Mouse (Mus musculus) lung, postnatal 14 days (tissue): ENCODE measurements around the gene Lrrc8c.

Source experiments
- DNase-seq: peaks from one replicate; pipeline ENCODE4 v3.0.0; 2021

The Lrrc8c gene

DNA sequence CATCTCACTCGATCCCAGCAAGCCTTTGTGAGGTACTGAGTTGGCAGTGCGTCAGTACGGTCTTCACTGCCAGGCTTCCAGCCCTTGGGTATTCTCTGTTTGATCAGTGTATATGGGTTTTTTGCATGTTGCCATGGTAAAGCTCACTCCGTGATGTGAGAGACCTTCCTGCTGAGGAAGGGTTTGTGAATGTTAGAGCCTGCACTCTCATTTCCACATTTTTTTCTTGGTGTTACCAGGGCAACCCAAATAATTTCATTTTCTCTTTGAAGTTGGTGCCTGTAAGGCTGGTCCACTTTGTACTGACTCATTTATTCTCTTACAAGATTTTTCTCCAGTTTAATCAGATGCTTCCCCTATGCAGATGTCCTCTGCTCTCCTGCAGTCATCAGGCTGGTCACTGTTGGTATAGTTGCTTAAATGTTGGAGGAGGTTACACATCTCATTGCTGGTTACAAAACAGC lies 38.6 kb downstream of the Lrrc8c start:
- DNase-seq, result no peak

- DNase-seq, result no peak
These were observed 39.3 kb downstream of the Lrrc8c start for GRCm38 (mm10) chr5:105558517-105558916.

- DNase-seq, result no peak
These were observed 42.7 kb downstream of the Lrrc8c start for GRCm38 (mm10) chr5:105561926-105562325.

DNA sequence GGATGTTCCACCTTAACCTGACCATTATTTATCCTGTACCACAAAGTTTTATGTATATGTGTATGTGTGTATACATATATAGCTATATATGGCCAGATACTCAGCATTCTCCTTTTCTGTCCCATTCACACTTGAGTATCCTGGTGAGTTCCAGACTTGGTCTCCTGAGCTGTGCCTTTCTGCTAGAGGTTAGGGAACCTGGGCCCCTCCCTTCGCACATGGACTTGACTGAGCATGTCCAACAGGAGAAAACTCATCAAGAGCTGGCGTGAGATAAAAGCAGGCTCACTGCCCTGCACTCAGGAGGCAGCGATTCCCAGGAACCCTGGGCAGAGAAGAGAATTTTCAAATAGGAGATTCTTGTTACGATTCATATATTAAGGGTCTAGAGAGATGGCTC lies 45.6 kb downstream of the Lrrc8c start:
- no peak for DNase-seq

DNA sequence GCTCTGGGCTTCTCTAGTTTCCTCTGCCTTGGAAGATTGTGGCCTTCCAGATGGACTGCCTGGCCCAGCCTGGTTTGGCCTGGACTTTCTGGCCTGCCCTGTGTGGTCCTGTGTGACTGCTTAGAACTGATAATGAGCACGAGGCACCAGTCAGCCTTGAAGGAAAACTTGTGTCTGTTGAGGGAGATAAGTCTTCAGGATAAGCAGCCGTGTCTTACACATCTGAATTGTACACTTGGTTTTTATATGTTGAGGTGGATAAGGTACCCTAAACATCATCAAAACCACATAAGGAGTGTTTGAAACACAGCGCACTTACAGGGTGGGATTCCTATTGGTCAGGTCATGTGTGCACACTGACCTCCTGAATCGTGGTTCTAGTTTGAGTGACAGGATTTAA lies 46.6 kb downstream of the Lrrc8c start:
- DNase-seq, result no peak

DNA sequence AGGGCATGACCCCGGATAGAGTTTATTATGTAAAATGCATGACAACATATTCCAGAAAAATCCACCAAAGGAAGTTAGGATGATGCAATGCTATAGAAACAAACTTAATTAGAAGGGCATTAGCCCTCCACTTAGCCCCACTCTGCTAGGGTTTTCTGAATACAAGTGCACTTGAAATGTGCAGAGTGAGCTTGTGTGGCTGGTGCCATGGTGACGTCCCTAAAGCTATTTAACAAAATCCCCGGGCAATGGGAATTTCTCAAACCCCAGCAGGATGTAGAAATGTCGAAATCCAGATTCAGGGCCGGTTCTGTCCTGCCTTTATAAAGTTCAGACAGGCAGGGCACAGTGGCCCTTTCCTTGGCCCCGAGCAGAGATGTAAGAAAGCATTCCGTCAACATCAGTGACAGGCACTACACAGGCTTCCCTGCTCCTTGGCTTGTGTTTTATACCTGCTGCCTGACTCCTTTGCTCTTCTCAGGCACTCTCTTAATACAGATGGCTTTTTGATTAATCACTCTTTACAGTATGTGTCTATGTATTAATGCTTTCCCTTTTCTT lies 47.7 kb downstream of the Lrrc8c start:
- peak; percentile 23 for DNase-seq

DNA sequence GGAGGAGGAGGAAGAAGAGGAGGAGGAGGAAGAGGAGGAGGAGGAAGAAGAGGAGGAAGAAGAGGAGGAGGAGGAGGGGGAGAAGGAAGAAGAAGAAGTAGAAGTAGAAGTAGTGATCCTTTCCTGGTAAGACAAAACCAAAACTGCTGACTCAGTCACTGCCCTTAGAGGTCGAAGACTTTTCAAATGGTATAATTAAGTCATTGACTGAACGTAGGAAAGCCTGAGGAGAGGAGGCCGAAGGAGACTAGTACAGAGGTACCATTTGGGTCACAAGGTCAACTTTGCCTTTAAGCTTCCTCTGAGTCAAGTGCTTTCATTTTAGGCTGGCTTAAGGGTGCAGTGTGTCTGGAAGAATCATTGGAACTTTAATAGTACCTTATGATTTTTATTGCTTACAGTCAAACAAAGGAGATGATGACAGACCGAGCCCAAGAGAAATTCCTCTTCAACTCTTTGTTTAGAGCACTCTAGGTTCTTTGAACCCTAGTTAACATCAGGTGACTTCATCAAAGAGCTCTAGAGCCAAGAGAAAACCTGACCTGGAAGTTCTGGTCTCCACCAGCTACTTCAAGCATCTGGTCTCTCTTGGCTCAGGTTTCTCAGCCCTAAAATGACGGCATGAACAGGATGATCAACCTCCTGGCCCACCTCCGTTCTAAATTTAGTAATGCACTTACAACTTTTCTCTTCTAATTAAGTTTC lies 49.0 kb downstream of the Lrrc8c start:
- no peak for DNase-seq

GRCm38 (mm10) chr5:105569168-105569567 lies 50.0 kb downstream of the Lrrc8c start:
- DNase-seq, result no peak

DNA sequence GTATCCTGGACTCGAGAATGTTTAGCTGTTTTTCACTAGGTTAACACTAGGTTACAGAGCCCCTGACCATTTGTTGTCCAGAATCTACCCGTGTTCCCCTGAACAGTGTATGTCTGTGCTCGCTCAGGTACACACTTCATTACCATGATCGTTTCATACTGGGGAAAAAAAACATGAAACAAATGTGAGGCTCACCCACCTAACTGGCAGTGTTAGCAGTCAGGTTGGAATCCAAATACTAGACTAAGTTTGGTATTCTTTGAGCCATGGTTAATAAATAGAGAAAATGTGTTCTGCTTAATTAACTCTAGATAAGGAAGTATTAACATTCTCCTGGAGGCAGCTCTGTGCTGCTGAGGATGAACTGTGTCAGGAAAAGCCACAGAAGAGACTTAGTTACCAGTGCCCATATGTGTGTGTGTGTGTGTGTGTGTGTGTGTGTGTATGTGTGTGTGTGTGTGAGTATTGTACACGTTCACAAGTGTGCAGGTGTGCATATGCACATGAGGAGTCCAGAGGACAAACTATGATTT lies 53.0 kb downstream of the Lrrc8c start:
- no peak for DNase-seq

- no peak for DNase-seq
These were observed 53.7 kb downstream of the Lrrc8c start for GRCm38 (mm10) chr5:105572876-105573275.

- no peak for DNase-seq
These were observed 55.6 kb downstream of the Lrrc8c start for GRCm38 (mm10) chr5:105574835-105575234.

GRCm38 (mm10) chr5:105575839-105576238 lies 56.7 kb downstream of the Lrrc8c start:
- no peak for DNase-seq

DNA sequence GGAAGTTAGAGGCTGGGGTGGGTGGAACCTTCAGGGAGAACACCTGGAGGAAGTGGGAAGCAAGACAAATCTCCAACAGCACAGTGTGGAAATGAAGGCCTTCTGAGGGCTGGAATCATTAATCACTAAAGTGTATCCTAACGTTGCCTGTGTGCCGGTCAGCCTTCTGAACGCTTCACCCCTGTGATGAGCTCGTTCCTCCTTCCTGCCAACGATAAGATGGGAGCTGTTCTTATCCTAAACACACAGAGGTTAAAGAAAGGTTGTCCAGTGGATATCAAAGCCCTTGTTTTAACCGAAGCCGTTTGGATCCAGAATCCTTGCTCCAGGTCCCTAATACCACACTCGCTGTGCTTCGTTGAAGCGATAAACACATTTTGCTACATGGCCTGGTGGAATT lies 61.7 kb downstream of the Lrrc8c start:
- DNase-seq, result no peak

DNA sequence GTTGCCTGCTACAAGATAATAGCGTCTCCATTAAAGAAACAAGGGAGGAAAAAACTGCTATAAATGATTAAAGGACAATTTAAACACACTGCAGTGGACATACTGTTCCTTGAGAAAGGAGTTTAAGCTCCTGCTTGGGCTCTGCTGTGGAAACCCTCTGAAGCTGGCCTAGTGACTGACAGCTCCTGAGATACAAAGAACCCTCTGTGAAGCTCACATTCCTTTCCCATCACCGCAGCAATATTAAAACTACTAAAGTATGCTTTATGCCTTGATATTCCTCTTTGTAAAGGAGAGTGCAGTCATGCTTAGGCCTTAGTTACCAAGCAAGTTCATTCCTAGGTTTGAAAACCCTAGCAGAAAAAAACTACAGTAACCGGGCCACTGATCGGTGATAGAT lies 66.7 kb downstream of the Lrrc8c start:
- no peak for DNase-seq

GRCm38 (mm10) chr5:105586655-105587054 lies 67.5 kb downstream of the Lrrc8c start:
- peak; percentile 37 for DNase-seq

- no peak for DNase-seq
These were observed 68.3 kb downstream of the Lrrc8c start for GRCm38 (mm10) chr5:105587471-105587870.

DNA sequence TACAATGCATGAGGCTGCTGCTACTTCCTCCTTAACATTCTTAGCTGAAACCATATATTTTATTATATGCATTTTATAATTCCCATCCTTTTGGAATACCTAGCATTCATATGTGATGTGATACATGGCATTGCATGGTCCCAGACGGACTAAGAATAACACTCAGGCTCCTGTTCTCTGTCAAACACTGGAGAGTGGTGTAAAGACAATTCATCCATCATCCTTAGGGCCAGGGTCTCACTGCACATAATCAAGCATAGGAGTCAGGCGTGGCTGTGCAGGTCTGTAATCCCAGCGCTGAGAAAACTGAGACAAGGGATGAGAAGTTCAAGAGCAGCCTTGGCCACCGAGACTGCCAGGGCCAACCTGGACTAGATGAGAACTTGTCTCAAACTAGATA lies 69.5 kb downstream of the Lrrc8c start:
- DNase-seq, result no peak

- no peak for DNase-seq
These were observed 69.9 kb downstream of the Lrrc8c start for GRCm38 (mm10) chr5:105589119-105589518.

DNA sequence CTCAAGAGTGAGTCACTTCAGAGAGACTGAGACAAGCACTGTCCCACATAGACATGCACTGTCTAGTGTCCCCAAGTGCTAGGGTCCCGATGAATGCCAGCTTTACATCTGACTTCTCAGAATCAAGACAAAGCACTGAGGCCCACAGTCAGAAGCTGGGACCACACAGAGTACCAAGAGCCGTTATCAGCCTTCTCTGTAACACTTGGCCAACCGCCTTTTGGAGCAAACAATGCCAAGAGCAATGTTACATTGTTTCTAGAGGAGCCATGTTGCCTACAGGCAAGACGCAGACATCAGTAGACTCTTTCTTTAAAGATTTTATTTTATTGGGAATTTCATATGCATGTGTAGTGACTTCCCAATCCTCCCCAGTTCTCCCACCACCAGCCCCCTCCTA lies 73.2 kb downstream of the Lrrc8c start:
- no peak for DNase-seq

DNA sequence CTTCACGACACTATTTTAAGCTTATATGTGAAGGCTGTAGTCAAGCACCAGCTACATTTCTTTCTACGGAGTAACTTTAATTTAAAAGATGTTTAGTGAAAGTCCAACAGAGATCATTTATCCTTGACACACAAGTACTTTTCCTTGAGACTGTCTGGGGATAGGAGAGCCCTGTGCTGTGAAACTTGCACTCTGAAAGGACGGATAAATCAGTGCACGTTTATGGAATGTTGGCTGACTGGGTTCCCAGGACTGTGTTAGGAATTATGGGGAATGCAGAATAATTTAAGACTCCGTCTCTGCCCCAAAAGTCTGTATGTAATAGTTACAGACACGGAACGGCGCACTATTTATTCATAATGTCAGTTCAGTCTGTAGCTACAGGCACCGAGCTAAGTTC lies 74.4 kb downstream of the Lrrc8c start:
- DNase-seq, result no peak

GRCm38 (mm10) chr5:105598866-105599265 lies 79.7 kb downstream of the Lrrc8c start:
- peak; percentile 39 for DNase-seq

GRCm38 (mm10) chr5:105599315-105599714 lies 80.1 kb downstream of the Lrrc8c start:
- DNase-seq, result no peak

- no peak for DNase-seq
These were observed 81.8 kb downstream of the Lrrc8c start for GRCm38 (mm10) chr5:105600998-105601397.

GRCm38 (mm10) chr5:105602585-105602984 lies 83.4 kb downstream of the Lrrc8c start:
- DNase-seq, result no peak

GRCm38 (mm10) chr5:105605736-105606135 lies 86.5 kb downstream of the Lrrc8c start:
- DNase-seq, result no peak
